Mouse (Mus musculus) intestine, embryonic 14.5 days (tissue): ENCODE data around the gene Dbndd2. TPM values are rescaled to one million over a fixed set of nuclear protein-coding genes. Genes with fewer than 3 reads are reported as not detected.
A peak's percentile ranks its signal among the peaks of the same experiment; 100 is the strongest.

Source experiments
- ATAC-seq: fragments of 200-750 bp; cut with Nextera tagmentation; replicated peaks from 2 replicates; pipeline ENCODE4 v1.8.0; 2017; ENCODE audit warnings: low read depth, moderate number of reproducible peaks, moderate TSS enrichment, moderate library complexity; ENCODE audit not compliant: low FRiP score, low TSS enrichment
- DNase-seq: peaks from one replicate; pipeline ENCODE4 v3.0.0-alpha.2; 2018; ENCODE audit warnings: low spot score
- H3K27ac ChIP-seq: fragments of 300-500 bp; sonication (generic); 2 replicates; pipeline ENCODE4 v1.5.1; 2014; ENCODE audit warnings: low read depth, mild to moderate bottlenecking, control low read depth
- H3K27me3 ChIP-seq: fragments of 300-500 bp; sonication (generic); replicated peaks from 2 replicates; pipeline ENCODE4 v1.6.1; 2014; ENCODE audit warnings: low read length, control low read depth; ENCODE audit not compliant: control insufficient read depth, insufficient read depth
- H3K36me3 ChIP-seq: fragments of 300-500 bp; sonication (generic); 2 replicates; pipeline ENCODE4 v1.6.1; 2014; ENCODE audit warnings: low read length, control low read depth; ENCODE audit not compliant: control insufficient read depth, insufficient read depth
- H3K4me1 ChIP-seq: fragments of 300-500 bp; sonication (generic); replicated peaks from 2 replicates; pipeline ENCODE4 v1.6.1; 2014; ENCODE audit warnings: low read length, control low read depth, mixed read lengths; ENCODE audit not compliant: control insufficient read depth, insufficient read depth
- H3K4me2 ChIP-seq: fragments of 300-500 bp; sonication (generic); 2 replicates; pipeline ENCODE4 v1.6.1; 2014; ENCODE audit warnings: low read length
- H3K4me3 ChIP-seq: fragments of 300-500 bp; sonication (generic); 2 replicates; pipeline ENCODE4 v1.5.1; 2014; ENCODE audit warnings: low read depth, low read length, control low read depth, mixed read lengths
- H3K9ac ChIP-seq: fragments of 300-500 bp; sonication (generic); 2 replicates; pipeline ENCODE4 v1.6.1; 2014; ENCODE audit warnings: mild to moderate bottlenecking, low read length
- H3K9me3 ChIP-seq: fragments of 300-500 bp; sonication (generic); 2 replicates; pipeline ENCODE4 v1.6.1; 2016; ENCODE audit warnings: low read length, control low read depth; ENCODE audit not compliant: control insufficient read depth
- WGBS: fragments of 180-500 bp; shearing (Covaris S2); extraction: QIAGEN DNeasy Blood & Tissue Kit; methylation state at CpG from one replicate; pipeline ENCODE4 v1.1.7; 2014; 5-methylcytosine and 5-hydroxymethylcytosine counted together
- polyA plus RNA-seq: library from polyadenylated mRNA; unstranded; fragments of >200 nt; fragmentation: Nextera tagmentation; extraction: Ambion mirVana; gene quantifications from 2 replicates; pipeline ENCODE4 v1.2.1, GENCODE M21; 2014

The Dbndd2 gene
- 9.4 and 12.5 TPM in 2 replicates for polyA plus RNA-seq

- peak within 1 kb of the TSS; percentile 66 for H3K4me2 ChIP-seq
- H3K27me3 ChIP-seq, result 0 out of 2 replicates have a peak, but pooled peaks cover 4% of the 10 kb centered on the region
- H3K4me3 ChIP-seq, result peak within 1 kb of the TSS; percentile 68
- H3K9me3 ChIP-seq, result no peaks in the 10 kb centered on the region
- DNase-seq (peak; percentile 70), ATAC-seq (peak; percentile 58)
- H3K36me3 ChIP-seq, result peaks cover 4% of the 10 kb centered on the region; the same call in 1 of the 2 replicates
- no peak within 1 kb of the TSS for H3K27ac ChIP-seq
- peaks cover 5% of the 10 kb centered on the region; the same call in 1 of the 2 replicates for H3K4me1 ChIP-seq
- 2% methylated on average over 26 of the region's 26 CpGs for whole genome bisulfite sequencing
- H3K9ac ChIP-seq, result peak within 1 kb of the TSS; percentile 60
Measured at GRCm38 (mm10) chr2:164485681-164486257, at the start of gene Dbndd2. TSS of gene Dbndd2 (plus strand) at chr2:164486106.

- Histone ChIP-seq H3K4me1 (peaks cover 35% of the 10 kb centered on the region), H3K4me3 (peak overlapping the region; percentile 6)
- no peak for ATAC-seq
Measured at GRCm38 (mm10) chr2:164436215-164436913, 49.5 kb upstream of the Dbndd2 start.

GRCm38 (mm10) chr2:164436961-164437360 lies 48.9 kb upstream of the Dbndd2 start:
- H3K4me3 ChIP-seq, result peak overlapping the region; percentile 6
- 43% methylated on average over 3 of the region's 3 CpGs for WGBS

More at GRCm38 (mm10) chr2:164436215-164436913, 49.5 kb upstream of the Dbndd2 start:
- Histone ChIP-seq H3K27ac (peak overlapping the region; percentile 69), H3K27me3 (no peaks in the 10 kb centered on the region), H3K9me3 (no peaks in the 10 kb centered on the region), H3K36me3 (no peaks in the 10 kb centered on the region), H3K9ac (peak overlapping the region; percentile 31; the same call in 1 of the 2 replicates), H3K4me2 (peak overlapping the region; percentile 26)
- WGBS, result 25% methylated on average over 8 of the region's 8 CpGs
- no peak for DNase-seq

GRCm38 (mm10) chr2:164437710-164438109 lies 48.2 kb upstream of the Dbndd2 start:
- peak; percentile 33; the same call in 1 of the 2 replicates for ATAC-seq

More at GRCm38 (mm10) chr2:164436961-164437360, 48.9 kb upstream of the Dbndd2 start:
- H3K27me3 ChIP-seq, result no peaks in the 10 kb centered on the region
- peaks cover 29% of the 10 kb centered on the region for H3K4me1 ChIP-seq
- peak overlapping the region; percentile 69 for H3K27ac ChIP-seq
- H3K36me3 ChIP-seq, result no peaks in the 10 kb centered on the region
- peak overlapping the region; percentile 26 for H3K4me2 ChIP-seq
- peak overlapping the region; percentile 31; the same call in 1 of the 2 replicates for H3K9ac ChIP-seq
- ATAC-seq (peak; percentile 29; the same call in 1 of the 2 replicates), DNase-seq (no peak)
- no peaks in the 10 kb centered on the region for H3K9me3 ChIP-seq

GRCm38 (mm10) chr2:164438257-164438656 lies 47.6 kb upstream of the Dbndd2 start:
- no peaks in the 10 kb centered on the region for H3K27me3 ChIP-seq
- peak overlapping the region; percentile 69; the same call in 1 of the 2 replicates for H3K27ac ChIP-seq
- ATAC-seq (peak; percentile 21; the same call in 1 of the 2 replicates), DNase-seq (no peak)
- no peak overlapping the region for H3K9ac ChIP-seq
- no peaks in the 10 kb centered on the region for H3K36me3 ChIP-seq
- H3K4me2 ChIP-seq, result peak overlapping the region; percentile 26
- H3K4me1 ChIP-seq, result peaks cover 17% of the 10 kb centered on the region
- WGBS, result 41% methylated on average over 8 of the region's 8 CpGs
- no peaks in the 10 kb centered on the region for H3K9me3 ChIP-seq
- no peak overlapping the region for H3K4me3 ChIP-seq

More at GRCm38 (mm10) chr2:164437710-164438109, 48.2 kb upstream of the Dbndd2 start:
- H3K4me2 ChIP-seq, result peak overlapping the region; percentile 26
- 52% methylated on average over 6 of the region's 6 CpGs for WGBS
- H3K9ac ChIP-seq, result no peak overlapping the region
- no peaks in the 10 kb centered on the region for H3K27me3 ChIP-seq
- H3K36me3 ChIP-seq, result no peaks in the 10 kb centered on the region
- H3K9me3 ChIP-seq, result no peaks in the 10 kb centered on the region
- DNase-seq, result peak; percentile 72
- no peak overlapping the region for H3K4me3 ChIP-seq
- peaks cover 22% of the 10 kb centered on the region for H3K4me1 ChIP-seq
- H3K27ac ChIP-seq, result peak overlapping the region; percentile 69; the same call in 1 of the 2 replicates

- peak overlapping the region; percentile 26; the same call in 1 of the 2 replicates for H3K4me2 ChIP-seq
- no peaks in the 10 kb centered on the region for H3K27me3 ChIP-seq
- no peak for ATAC-seq
- H3K9me3 ChIP-seq, result no peaks in the 10 kb centered on the region
- H3K4me1 ChIP-seq, result peaks cover 19% of the 10 kb centered on the region
- peak overlapping the region; percentile 17; the same call in 1 of the 2 replicates for H3K27ac ChIP-seq
- no peak for DNase-seq
- H3K9ac ChIP-seq, result no peak overlapping the region
- no peak overlapping the region for H3K4me3 ChIP-seq
- 82% methylated on average over 3 of the region's 3 CpGs for WGBS
- no peaks in the 10 kb centered on the region for H3K36me3 ChIP-seq
Measured at GRCm38 (mm10) chr2:164439001-164439421, 46.9 kb upstream of the Dbndd2 start.

GRCm38 (mm10) chr2:164440314-164440713 lies 45.6 kb upstream of the Dbndd2 start:
- no peaks in the 10 kb centered on the region for H3K27me3 ChIP-seq
- H3K4me2 ChIP-seq, result peak overlapping the region; percentile 79
- no peak overlapping the region for H3K27ac ChIP-seq
- no peak overlapping the region for H3K4me3 ChIP-seq
- 49% methylated on average over 5 of the region's 5 CpGs for WGBS
- no peak overlapping the region for H3K9ac ChIP-seq
- no peak for DNase-seq
- no peaks in the 10 kb centered on the region for H3K9me3 ChIP-seq
- H3K36me3 ChIP-seq, result no peaks in the 10 kb centered on the region
- no peak for ATAC-seq
- peaks cover 19% of the 10 kb centered on the region for H3K4me1 ChIP-seq

- no peaks in the 10 kb centered on the region for H3K27me3 ChIP-seq
- 44% methylated on average over 8 of the region's 8 CpGs for WGBS
- no peaks in the 10 kb centered on the region for H3K36me3 ChIP-seq
- H3K9me3 ChIP-seq, result no peaks in the 10 kb centered on the region
- DNase-seq (no peak), ATAC-seq (no peak)
- peaks cover 14% of the 10 kb centered on the region for H3K4me1 ChIP-seq
- no peak overlapping the region for H3K9ac ChIP-seq
- peak overlapping the region; percentile 70 for H3K4me3 ChIP-seq
- peak overlapping the region; percentile 79 for H3K4me2 ChIP-seq
- no peak overlapping the region for H3K27ac ChIP-seq
Measured at GRCm38 (mm10) chr2:164441155-164441554, 44.8 kb upstream of the Dbndd2 start.
